9 mouse cellular contexts compared by ENCODE assay signal in the genomic region with DNA sequence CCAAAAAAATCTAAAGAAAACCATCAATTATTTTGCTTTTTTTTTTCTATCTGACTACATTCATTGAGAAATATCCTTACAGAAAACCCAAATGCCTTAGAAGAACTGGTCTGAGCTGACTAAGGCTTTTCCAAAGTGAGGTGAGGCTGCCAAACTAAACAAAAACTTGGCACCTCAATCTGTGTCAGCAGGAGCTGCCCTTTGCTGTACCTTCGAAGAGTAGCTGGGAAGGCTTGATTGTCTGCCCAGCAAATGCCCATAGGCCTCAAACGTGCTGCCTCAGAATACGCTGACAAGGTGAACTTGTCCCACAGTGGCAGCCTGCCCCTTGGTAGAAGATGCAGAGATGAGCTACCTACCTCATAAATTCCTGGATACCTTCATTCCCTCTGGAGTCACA.
DNase-seq lines count a peak whose midpoint lies in the region.
"Had no signal": no experiment of that assay in that cellular context is flagged by ENCODE, and none has a peak within 500 bp of the region (broad histone marks: within the 10 kb centered on the region; RNA-seq: fewer than 3 reads in every experiment).

No protein-coding gene starts in this region.

- peak; percentile 26 for DNase-seq in kidney, adult 9 months
- no peak for DNase-seq in kidney, adult 18-20 months
- DNase-seq in adrenal gland, postnatal 14 days = peak; percentile 34
- peak; percentile 23 for DNase-seq in cerebellum, adult 9-11 months
- DNase-seq in lung, postnatal 14 days = peak; percentile 14
- DNase-seq in heart, postnatal 36 days = no peak
- DNase-seq in spleen, adult 12 weeks (ENCODE audit: low spot score) = no peak
- DNase-seq: spleen, adult 18-20 months; thymus, postnatal 14 days had no signal

- intact Hi-C loops in heart, postnatal 36 days (cut with DNase I) = no loop called here

Comparison
In these comparisons a context has a peak if more than half of its experiments do, and no peak if none do; other contexts are left out.
1. DNase-seq: peak in kidney, adult 9 months (single experiment), adrenal gland, postnatal 14 days (single experiment), cerebellum, adult 9-11 months (single experiment) and lung, postnatal 14 days (single experiment); none in kidney, adult 18-20 months (single experiment), heart, postnatal 36 days (0 of 2) and spleen, adult 12 weeks (single experiment).